Comparison of ENCODE assay signal across 8 mouse cellular contexts in the genomic region with DNA sequence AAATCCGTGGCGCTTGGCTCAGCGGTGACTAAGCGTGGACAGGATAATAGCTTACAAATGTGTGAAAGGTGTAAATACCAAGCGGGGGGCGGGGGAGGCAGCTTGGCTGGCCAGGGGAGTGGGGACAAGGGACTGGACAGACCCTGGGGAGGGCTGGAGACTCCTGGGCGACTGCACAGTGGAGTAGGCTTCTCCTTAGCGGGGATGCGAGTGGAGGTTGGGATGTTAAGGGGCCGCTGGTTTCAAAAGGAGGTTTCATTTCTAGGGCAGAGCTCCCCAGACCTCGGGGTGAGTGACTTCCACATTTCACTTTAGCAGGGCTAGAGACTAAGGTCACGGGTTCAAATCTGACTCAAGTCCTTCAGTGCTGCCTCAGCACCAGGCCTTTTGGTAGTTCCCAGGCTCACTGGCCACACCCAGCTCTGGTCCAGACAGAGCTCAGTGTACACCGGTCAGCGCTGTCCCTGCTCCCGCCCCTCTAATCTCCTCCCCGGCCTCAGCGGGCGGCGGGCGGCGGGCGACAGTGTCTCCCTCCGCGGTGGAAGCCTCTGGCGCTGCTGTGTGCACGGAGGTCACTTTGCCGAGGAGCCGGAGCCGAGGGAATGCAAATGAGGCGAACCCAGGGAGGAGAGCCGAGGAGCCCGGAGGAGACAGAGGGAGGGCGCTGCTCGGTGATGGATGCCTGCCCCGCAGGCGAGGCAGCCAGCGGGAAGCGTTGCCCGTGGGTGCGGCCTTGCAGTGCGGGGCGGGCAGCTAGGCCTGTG. TPM values are rescaled to one million over a fixed set of nuclear protein-coding genes. Genes with fewer than 3 reads are reported as not detected.
A peak's percentile ranks its signal among the peaks of the same experiment; 100 is the strongest.
DNase-seq lines count a peak whose midpoint lies in the region; ATAC-seq and TF ChIP-seq lines count a peak whose summit lies in the region.

No protein-coding gene starts in this region.

- H3K4me3 ChIP-seq in lung, embryonic 15.5 days = peak overlapping the region; percentile 38
- no peak overlapping the region for H3K4me3 ChIP-seq in lung, adult 2 months (replicated peaks; ENCODE audit: extremely low read depth, low read depth, low read length)
- H3K4me3 ChIP-seq in forebrain, embryonic 15.5 days = peak overlapping the region; percentile 28
- H3K4me3 ChIP-seq in intestine, postnatal 0 days (ENCODE audit: low read depth, low read length) = peak overlapping the region; percentile 34
- peak overlapping the region; percentile 21; the same call in 1 of the 2 replicates for H3K4me3 ChIP-seq in lung, postnatal 0 days (ENCODE audit: low read depth, low read length)
- peak overlapping the region; percentile 38 for H3K4me3 ChIP-seq in stomach, embryonic 15.5 days (replicated peaks)

- TF ChIP-seq EP300 in lung, postnatal 0 days (IDR thresholded peaks at IDR 0.05) = no peak

- peaks cover 22% of the 10 kb centered on the region for H3K4me1 ChIP-seq in lung, embryonic 15.5 days
- 0 out of 2 replicates have a peak, but pooled peaks cover 5% of the 10 kb centered on the region for H3K4me1 ChIP-seq in lung, adult 2 months (ENCODE audit: control insufficient read depth, insufficient read depth, low read length)
- H3K4me1 ChIP-seq in forebrain, embryonic 15.5 days = peaks cover 33% of the 10 kb centered on the region
- H3K4me1 ChIP-seq in intestine, postnatal 0 days (replicated peaks; ENCODE audit: control insufficient read depth, insufficient read depth, low read length) = no peaks in the 10 kb centered on the region
- peaks cover 4% of the 10 kb centered on the region; the same call in 1 of the 2 replicates for H3K4me1 ChIP-seq in lung, postnatal 0 days (ENCODE audit: insufficient read depth, low read depth, low read length)
- H3K4me1 ChIP-seq in stomach, embryonic 15.5 days = peaks cover 20% of the 10 kb centered on the region

- H3K4me2 ChIP-seq in lung, embryonic 15.5 days = peak overlapping the region; percentile 77
- H3K4me2 ChIP-seq in forebrain, embryonic 15.5 days (replicated peaks) = peak overlapping the region; percentile 46
- H3K4me2 ChIP-seq in intestine, postnatal 0 days (replicated peaks; ENCODE audit: low read depth) = peak overlapping the region; percentile 60
- H3K4me2 ChIP-seq in lung, postnatal 0 days (replicated peaks; ENCODE audit: low read depth, low read length) = peak overlapping the region; percentile 50
- peak overlapping the region; percentile 66 for H3K4me2 ChIP-seq in stomach, embryonic 15.5 days

- ATAC-seq in lung, embryonic 15.5 days (ENCODE audit: borderline replicate concordance, extremely low read depth, low FRiP score, low TSS enrichment) = peak; percentile 72
- peak; percentile 57 for ATAC-seq in forebrain, embryonic 15.5 days (replicated peaks)
- no peak; the same call in 1 of the 2 replicates for ATAC-seq in intestine, postnatal 0 days
- ATAC-seq in lung, postnatal 0 days = peak; percentile 62
- peak; percentile 51 for ATAC-seq in stomach, embryonic 15.5 days (ENCODE audit: insufficient read depth, low FRiP score, low read depth)

- no peaks in the 10 kb centered on the region for H3K9me3 ChIP-seq in lung, embryonic 15.5 days
- no peaks in the 10 kb centered on the region for H3K9me3 ChIP-seq in forebrain, embryonic 15.5 days
- no peaks in the 10 kb centered on the region for H3K9me3 ChIP-seq in intestine, postnatal 0 days (ENCODE audit: control insufficient read depth)
- no peaks in the 10 kb centered on the region for H3K9me3 ChIP-seq in lung, postnatal 0 days (ENCODE audit: low read length)
- no peaks in the 10 kb centered on the region for H3K9me3 ChIP-seq in stomach, embryonic 15.5 days

- peak overlapping the region; percentile 32; the same call in 1 of the 2 replicates for H3K9ac ChIP-seq in lung, embryonic 15.5 days
- H3K9ac ChIP-seq in forebrain, embryonic 15.5 days (replicated peaks) = peak overlapping the region; percentile 34
- H3K9ac ChIP-seq in intestine, postnatal 0 days (ENCODE audit: low read depth, low read length) = no peak overlapping the region
- no peak overlapping the region for H3K9ac ChIP-seq in lung, postnatal 0 days (replicated peaks; ENCODE audit: low read depth)
- H3K9ac ChIP-seq in stomach, embryonic 15.5 days = no peak overlapping the region

- no peak for TF ChIP-seq POLR2A in lung, adult 2 months (IDR thresholded peaks at IDR 0.05; ENCODE audit: borderline replicate concordance, extremely low read depth, low read depth, low read length)
- TF ChIP-seq POLR2A in brain, embryonic 14.5 days (IDR thresholded peaks at IDR 0.05; ENCODE audit: borderline replicate concordance, extremely low read depth, insufficient read depth, insufficient read length, poor library complexity, severe bottlenecking) = no peak

- no peak for DNase-seq in lung, adult 2 months
- peak; percentile 71 for DNase-seq in brain, embryonic 14.5 days (ENCODE audit: low read depth)
- peak; percentile 36 for DNase-seq in lung, postnatal 0 days (ENCODE audit: low spot score)
- DNase-seq in spleen, postnatal 14 days (ENCODE audit: low spot score in 2 of 2) = no peak

- TF ChIP-seq CTCF in lung, adult 2 months (IDR thresholded peaks at IDR 0.05; ENCODE audit: insufficient read depth, low read length) = no peak
- no peak for TF ChIP-seq CTCF in brain, embryonic 14.5 days (IDR thresholded peaks at IDR 0.05; ENCODE audit: borderline replicate concordance, extremely low read depth, insufficient read depth, insufficient read length)
- peak; percentile 29; the same call in 1 of the 2 replicates for TF ChIP-seq CTCF in intestine, postnatal 0 days (IDR thresholded peaks at IDR 0.05; ENCODE audit: low read depth)
- TF ChIP-seq CTCF in lung, postnatal 0 days (IDR thresholded peaks at IDR 0.05) = no peak; the same call in 1 of the 2 replicates

- H3K36me3 ChIP-seq in lung, embryonic 15.5 days = no peaks in the 10 kb centered on the region
- H3K36me3 ChIP-seq in forebrain, embryonic 15.5 days = no peaks in the 10 kb centered on the region
- H3K36me3 ChIP-seq in intestine, postnatal 0 days (ENCODE audit: control insufficient read depth, insufficient read depth) = no peaks in the 10 kb centered on the region
- no peaks in the 10 kb centered on the region for H3K36me3 ChIP-seq in lung, postnatal 0 days (ENCODE audit: insufficient read depth, low read length)
- H3K36me3 ChIP-seq in stomach, embryonic 15.5 days = no peaks in the 10 kb centered on the region

- H3K27ac ChIP-seq in lung, embryonic 15.5 days = peak overlapping the region; percentile 22; the same call in 1 of the 2 replicates
- H3K27ac ChIP-seq in forebrain, embryonic 15.5 days (replicated peaks) = no peak overlapping the region
- H3K27ac ChIP-seq in intestine, postnatal 0 days (ENCODE audit: low read depth, low read length) = no peak overlapping the region
- H3K27ac ChIP-seq in lung, postnatal 0 days (ENCODE audit: low read length) = no peak overlapping the region
- peak overlapping the region; percentile 74 for H3K27ac ChIP-seq in stomach, embryonic 15.5 days

- H3K27me3 ChIP-seq in lung, embryonic 15.5 days = peaks cover 58% of the 10 kb centered on the region
- H3K27me3 ChIP-seq in forebrain, embryonic 15.5 days = peaks cover 9% of the 10 kb centered on the region; the same call in 1 of the 2 replicates
- H3K27me3 ChIP-seq in intestine, postnatal 0 days (replicated peaks; ENCODE audit: control insufficient read depth, insufficient read depth, low read length) = peaks cover 35% of the 10 kb centered on the region; the same call in 1 of the 2 replicates
- peaks cover 13% of the 10 kb centered on the region; the same call in 1 of the 2 replicates for H3K27me3 ChIP-seq in lung, postnatal 0 days (replicated peaks; ENCODE audit: insufficient read depth, low read length)
- peaks cover 28% of the 10 kb centered on the region for H3K27me3 ChIP-seq in stomach, embryonic 15.5 days (replicated peaks)

- WGBS in lung, embryonic 15.5 days = 4% methylated on average over 42 of the region's 42 CpGs
- 4% methylated on average over 42 of the region's 42 CpGs for WGBS in lung, adult 2 months
- whole genome bisulfite sequencing in forebrain, embryonic 15.5 days = 5% methylated on average over 42 of the region's 42 CpGs
- 4% methylated on average over 42 of the region's 42 CpGs for WGBS in intestine, postnatal 0 days
- WGBS in lung, postnatal 0 days = 2% methylated on average over 41 of the region's 42 CpGs
- 3% methylated on average over 42 of the region's 42 CpGs for WGBS in stomach, embryonic 15.5 days

RNA-seq across cellular contexts. Expression of a gene that starts 8.0 kb away (rescaled TPM):
- 0.26 and 0.30 TPM in 2 replicates for polyA plus RNA-seq in lung, embryonic 15.5 days (2015; fragmentation: Nextera tagmentation; extraction: Ambion mirVana)
- polyA plus RNA-seq in lung, adult 2 months (2012; rRNA removed) = 0.05 TPM in 1 of 2 replicates, not detected in the other
- 23.3 and 41.3 TPM in 2 replicates for polyA plus RNA-seq in brain, embryonic 14.5 days (2012; rRNA removed)
- 2.8 and 4.1 TPM in 2 replicates for polyA plus RNA-seq in forebrain, embryonic 15.5 days (2015; fragmentation: Nextera tagmentation; extraction: Ambion mirVana)
- 0.97 and 1.2 TPM in 2 replicates for polyA plus RNA-seq in intestine, postnatal 0 days (2015; fragmentation: Nextera tagmentation; extraction: Ambion mirVana)
- not detected in 2 replicates for polyA plus RNA-seq in lung, postnatal 0 days (2015; fragmentation: Nextera tagmentation; extraction: Ambion mirVana)
- polyA plus RNA-seq in stomach, embryonic 15.5 days (2015; fragmentation: Nextera tagmentation; extraction: Ambion mirVana) = 2.0 and 2.1 TPM in 2 replicates

RNA-seq across cellular contexts. Expression of a gene that starts 20.9 kb away (rescaled TPM):
- polyA plus RNA-seq in lung, embryonic 15.5 days (2015; fragmentation: Nextera tagmentation; extraction: Ambion mirVana) = 29.5 and 31.1 TPM in 2 replicates
- polyA plus RNA-seq in lung, adult 2 months (2012; rRNA removed) = 89.7 and 127 TPM in 2 replicates
- polyA plus RNA-seq in brain, embryonic 14.5 days (2012; rRNA removed) = 71.7 and 78.3 TPM in 2 replicates
- polyA plus RNA-seq in forebrain, embryonic 15.5 days (2015; fragmentation: Nextera tagmentation; extraction: Ambion mirVana) = 28.9 and 29.2 TPM in 2 replicates
- 21.8 and 22.3 TPM in 2 replicates for polyA plus RNA-seq in intestine, postnatal 0 days (2015; fragmentation: Nextera tagmentation; extraction: Ambion mirVana)
- 31.2 and 31.6 TPM in 2 replicates for polyA plus RNA-seq in lung, postnatal 0 days (2015; fragmentation: Nextera tagmentation; extraction: Ambion mirVana)
- 40.9 and 41.9 TPM in 2 replicates for polyA plus RNA-seq in stomach, embryonic 15.5 days (2015; fragmentation: Nextera tagmentation; extraction: Ambion mirVana)

RNA-seq across cellular contexts. Expression of a gene that starts 21.1 kb away (rescaled TPM):
- 0.65 and 0.82 TPM in 2 replicates for polyA plus RNA-seq in lung, embryonic 15.5 days (2015; fragmentation: Nextera tagmentation; extraction: Ambion mirVana)
- 5.2 and 7.4 TPM in 2 replicates for polyA plus RNA-seq in lung, adult 2 months (2012; rRNA removed)
- 46.9 and 57.2 TPM in 2 replicates for polyA plus RNA-seq in brain, embryonic 14.5 days (2012; rRNA removed)
- polyA plus RNA-seq in forebrain, embryonic 15.5 days (2015; fragmentation: Nextera tagmentation; extraction: Ambion mirVana) = 53.4 and 55.4 TPM in 2 replicates
- 1.3 and 1.6 TPM in 2 replicates for polyA plus RNA-seq in intestine, postnatal 0 days (2015; fragmentation: Nextera tagmentation; extraction: Ambion mirVana)
- polyA plus RNA-seq in lung, postnatal 0 days (2015; fragmentation: Nextera tagmentation; extraction: Ambion mirVana) = 1.1 and 1.3 TPM in 2 replicates
- 2.3 and 2.7 TPM in 2 replicates for polyA plus RNA-seq in stomach, embryonic 15.5 days (2015; fragmentation: Nextera tagmentation; extraction: Ambion mirVana)

RNA-seq across cellular contexts. Expression of a gene that starts 22.5 kb away (rescaled TPM):
- polyA plus RNA-seq in lung, embryonic 15.5 days (2015; fragmentation: Nextera tagmentation; extraction: Ambion mirVana) = 80.3 and 88.5 TPM in 2 replicates
- 106 and 125 TPM in 2 replicates for polyA plus RNA-seq in lung, adult 2 months (2012; rRNA removed)
- polyA plus RNA-seq in brain, embryonic 14.5 days (2012; rRNA removed) = 98.7 and 144 TPM in 2 replicates
- polyA plus RNA-seq in forebrain, embryonic 15.5 days (2015; fragmentation: Nextera tagmentation; extraction: Ambion mirVana) = 62.3 and 77.8 TPM in 2 replicates
- 121 and 124 TPM in 2 replicates for polyA plus RNA-seq in intestine, postnatal 0 days (2015; fragmentation: Nextera tagmentation; extraction: Ambion mirVana)
- polyA plus RNA-seq in lung, postnatal 0 days (2015; fragmentation: Nextera tagmentation; extraction: Ambion mirVana) = 58.4 and 58.9 TPM in 2 replicates
- 103 TPM in 2 replicates for polyA plus RNA-seq in stomach, embryonic 15.5 days (2015; fragmentation: Nextera tagmentation; extraction: Ambion mirVana)

RNA-seq across cellular contexts. Expression of a gene that starts 48.0 kb away (rescaled TPM):
- polyA plus RNA-seq in lung, embryonic 15.5 days (2015; fragmentation: Nextera tagmentation; extraction: Ambion mirVana) = 74.0 and 77.9 TPM in 2 replicates
- polyA plus RNA-seq in lung, adult 2 months (2012; rRNA removed) = 20.7 and 26.1 TPM in 2 replicates
- 54.3 and 57.6 TPM in 2 replicates for polyA plus RNA-seq in brain, embryonic 14.5 days (2012; rRNA removed)
- 21.7 and 21.9 TPM in 2 replicates for polyA plus RNA-seq in forebrain, embryonic 15.5 days (2015; fragmentation: Nextera tagmentation; extraction: Ambion mirVana)
- 17.1 and 17.6 TPM in 2 replicates for polyA plus RNA-seq in intestine, postnatal 0 days (2015; fragmentation: Nextera tagmentation; extraction: Ambion mirVana)
- 25.8 and 33.9 TPM in 2 replicates for polyA plus RNA-seq in lung, postnatal 0 days (2015; fragmentation: Nextera tagmentation; extraction: Ambion mirVana)
- polyA plus RNA-seq in stomach, embryonic 15.5 days (2015; fragmentation: Nextera tagmentation; extraction: Ambion mirVana) = 75.1 and 84.0 TPM in 2 replicates

Comparison
In these comparisons a context has a peak if more than half of its experiments do, and no peak if none do; other contexts are left out.
1. H3K27ac ChIP-seq: peak in lung, embryonic 15.5 days (single experiment) and stomach, embryonic 15.5 days (single experiment); none in forebrain, embryonic 15.5 days (single experiment), intestine, postnatal 0 days (single experiment) and lung, postnatal 0 days (single experiment).
2. H3K9ac ChIP-seq: peak in lung, embryonic 15.5 days (single experiment) and forebrain, embryonic 15.5 days (single experiment); none in intestine, postnatal 0 days (single experiment), lung, postnatal 0 days (single experiment) and stomach, embryonic 15.5 days (single experiment).
3. DNase-seq: peak in brain, embryonic 14.5 days (single experiment) and lung, postnatal 0 days (single experiment); none in lung, adult 2 months (single experiment) and spleen, postnatal 14 days (0 of 2).
4. Peak in every context shown above with its lines, with median percentiles within 50 percentile points of each other: H3K4me2 ChIP-seq.